Mouse (Mus musculus) hematopoietic stem cell, adult 5-6 weeks (primary cell): ENCODE measurements around the gene Faf2. TPM values are rescaled to one million over a fixed set of nuclear protein-coding genes. Genes with fewer than 3 reads are reported as not detected.
A peak's percentile ranks its signal among the peaks of the same experiment; 100 is the strongest.

Source experiments
- ATAC-seq, 2 experiments: fragments of 125-278 bp in 1 of 2; replicated peaks in 1 of 2; 2 replicates each; pipeline ENCODE4 v1.8.0; 2016 to 2017; ENCODE audit warnings: inconsistent platforms in 2 of 2, mild to moderate bottlenecking in 2 of 2, moderate number of reproducible peaks in 2 of 2, low read depth in 1 of 2, moderate TSS enrichment in 1 of 2; ENCODE audit not compliant: low FRiP score in 2 of 2, poor library complexity in 2 of 2, severe bottlenecking in 2 of 2, insufficient read depth in 1 of 2, low TSS enrichment in 1 of 2
- total RNA-seq: library from RNA; stranded (forward); fragments of 172-1452, 232-1000 nt; gene quantifications from 2 replicates; pipeline ENCODE4 v1.2.3, GENCODE M21; 2017

Gene Faf2
- 44.5 and 51.6 TPM in 2 replicates for total RNA-seq

DNA sequence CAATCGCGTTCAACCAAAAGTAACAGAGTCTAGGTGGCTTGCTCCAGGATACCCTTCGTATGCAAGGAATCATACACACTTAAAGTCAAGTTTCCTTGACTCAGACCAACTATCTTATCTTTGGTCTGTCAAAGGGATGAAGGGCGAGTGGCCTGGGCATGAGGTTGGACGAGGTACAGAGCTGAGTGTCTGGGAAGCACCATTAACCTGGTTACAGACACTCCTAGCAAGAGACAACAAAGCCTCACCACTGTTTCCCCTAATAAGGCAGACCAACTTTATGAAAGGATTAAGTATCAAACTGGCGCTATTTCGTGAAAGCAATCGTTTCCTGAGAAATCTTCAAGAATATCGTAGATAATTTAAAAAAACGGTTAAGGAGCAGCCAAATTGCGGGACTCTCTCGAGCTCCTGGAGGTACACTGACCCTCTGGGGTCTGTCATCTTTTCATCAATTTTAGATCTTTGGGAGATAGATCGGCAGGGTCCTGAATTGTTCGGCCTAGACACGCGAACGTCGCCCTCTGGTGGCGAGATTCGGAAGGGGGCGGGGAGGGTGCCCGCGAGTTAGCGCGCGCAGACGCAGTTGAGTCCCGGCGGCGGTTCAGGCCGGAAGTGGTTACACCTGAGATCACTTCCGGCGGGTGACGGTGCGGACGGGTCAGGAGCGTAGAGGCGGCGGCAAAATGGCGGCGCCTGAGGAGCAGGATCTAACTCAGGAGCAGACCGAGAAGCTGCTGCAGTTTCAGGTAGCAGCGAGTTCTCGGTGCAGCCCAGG is at the start of gene Faf2:
Gene Faf2, plus strand, starts transcription at position 630 of the 778 bp plus-strand sequence.
- ATAC-seq = peak; percentile 97 to 98

DNA sequence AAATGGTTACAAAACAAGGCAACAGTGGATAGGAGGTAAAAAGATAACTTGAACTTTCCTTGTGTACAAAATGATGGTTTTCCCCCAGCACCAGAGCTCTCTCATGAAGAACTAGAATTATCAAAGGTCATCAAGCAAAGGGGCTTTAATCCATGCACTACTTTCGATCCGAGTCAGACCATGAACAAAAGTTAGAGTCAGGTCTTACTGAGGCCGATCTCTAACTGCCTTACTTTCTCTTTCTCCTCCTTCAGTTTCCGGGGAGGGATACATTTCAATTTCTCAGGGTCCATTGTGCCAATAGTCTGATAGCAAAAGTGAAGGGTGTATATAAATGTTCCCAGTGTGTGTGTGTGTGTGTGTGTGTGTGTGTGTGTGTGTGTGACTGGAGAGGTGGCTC is 49.0 kb upstream of the Faf2 start:
- no peak for ATAC-seq

DNA sequence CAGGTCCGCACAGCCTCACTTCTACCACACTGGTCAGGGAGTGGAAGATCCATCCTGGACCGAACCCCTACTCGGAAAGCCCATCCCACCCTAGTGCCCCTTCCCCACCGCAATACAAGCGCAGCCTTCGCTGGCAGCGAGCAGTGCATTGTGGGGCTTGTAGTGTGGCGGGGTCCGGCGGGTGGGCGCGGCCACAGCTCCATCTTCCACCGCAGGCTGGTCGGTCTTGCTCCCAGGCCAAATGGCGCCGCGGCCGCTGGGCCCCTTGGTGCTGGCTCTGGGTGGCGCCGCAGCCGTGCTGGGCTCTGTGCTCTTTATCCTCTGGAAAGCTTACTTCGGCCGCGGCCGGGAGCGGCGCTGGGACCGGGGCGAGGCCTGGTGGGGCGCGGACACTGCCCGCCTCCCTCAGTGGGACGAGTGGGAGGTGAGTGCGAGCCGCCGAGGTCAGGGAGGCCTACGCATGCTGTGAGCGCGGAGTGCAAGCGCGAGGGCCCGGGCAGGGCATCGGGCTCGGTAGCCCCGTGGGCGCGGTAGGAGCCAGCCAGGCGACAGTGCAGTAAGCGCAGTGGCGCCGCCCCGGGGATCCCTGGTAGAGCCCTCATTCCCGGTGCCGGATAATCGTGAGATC is 46.6 kb upstream of the Faf2 start, which contains the start of gene Arl10:
Gene Arl10, plus strand, starts transcription at position 162 of the 628 bp plus-strand sequence.
- peak; percentile 74 to 82 for ATAC-seq

DNA sequence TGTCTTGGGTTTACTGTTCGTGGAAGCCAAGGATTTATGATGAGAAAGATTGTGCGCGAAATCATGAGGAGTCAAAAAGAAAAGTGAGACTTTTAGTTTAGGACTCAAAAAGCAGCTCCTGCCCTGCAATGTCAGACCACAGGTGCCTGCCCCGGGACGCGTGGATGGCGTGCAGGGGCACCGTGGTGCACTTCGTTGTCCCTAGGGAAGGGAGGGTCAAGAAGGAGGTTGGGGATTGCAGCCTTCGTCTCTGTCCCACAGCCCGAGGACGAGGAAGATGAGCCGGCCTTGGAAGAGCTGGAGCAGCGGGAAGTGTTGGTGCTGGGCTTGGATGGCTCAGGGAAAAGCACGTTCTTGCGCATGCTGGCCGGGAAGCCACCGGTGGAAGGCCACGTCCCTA is 46.1 kb upstream of the Faf2 start:
- ATAC-seq = no peak

DNA sequence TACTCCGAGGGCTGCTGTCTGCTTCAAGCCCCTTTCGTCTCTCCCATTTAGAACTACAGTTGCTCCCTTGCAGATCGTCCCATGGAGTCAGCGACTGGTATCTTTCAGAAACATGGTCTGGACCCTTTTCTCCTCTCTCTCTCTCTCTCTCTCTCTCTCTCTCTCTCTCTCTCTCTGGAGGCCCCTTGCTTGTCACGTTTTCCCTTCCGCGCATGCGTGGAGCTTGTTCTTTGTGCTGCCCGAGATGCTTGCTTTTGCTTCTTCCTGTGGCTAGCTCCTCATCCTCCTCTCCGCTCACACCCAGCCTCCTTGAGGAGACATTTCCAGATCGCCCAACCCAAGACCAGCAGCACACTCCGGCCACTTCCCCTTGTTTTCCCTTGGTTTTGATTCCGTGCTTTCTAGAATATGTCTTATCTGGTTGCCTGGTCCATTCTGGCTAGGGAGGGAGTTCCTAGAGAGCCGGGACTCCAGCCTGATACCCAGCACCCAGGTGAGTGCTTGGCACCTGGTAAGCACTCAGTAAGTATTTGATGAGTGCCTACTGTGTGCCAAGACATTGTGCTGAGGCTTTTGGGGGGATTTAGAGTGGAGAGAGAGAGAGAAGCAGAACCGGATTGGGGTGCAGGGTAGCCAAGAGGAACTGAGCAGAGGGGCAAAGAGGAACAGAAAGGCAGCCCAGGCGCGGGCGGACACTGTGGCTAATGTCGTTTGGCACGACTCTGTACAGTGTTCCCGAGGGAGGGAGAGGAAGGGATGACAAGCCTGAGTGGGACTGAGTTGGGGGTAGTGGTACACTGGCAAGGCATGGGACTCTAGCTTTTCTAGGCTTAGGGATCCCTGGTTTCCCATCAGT is 43.7 kb upstream of the Faf2 start:
- peak; percentile 33 to 62; a peak in 2 of 4 replicates for ATAC-seq

DNA sequence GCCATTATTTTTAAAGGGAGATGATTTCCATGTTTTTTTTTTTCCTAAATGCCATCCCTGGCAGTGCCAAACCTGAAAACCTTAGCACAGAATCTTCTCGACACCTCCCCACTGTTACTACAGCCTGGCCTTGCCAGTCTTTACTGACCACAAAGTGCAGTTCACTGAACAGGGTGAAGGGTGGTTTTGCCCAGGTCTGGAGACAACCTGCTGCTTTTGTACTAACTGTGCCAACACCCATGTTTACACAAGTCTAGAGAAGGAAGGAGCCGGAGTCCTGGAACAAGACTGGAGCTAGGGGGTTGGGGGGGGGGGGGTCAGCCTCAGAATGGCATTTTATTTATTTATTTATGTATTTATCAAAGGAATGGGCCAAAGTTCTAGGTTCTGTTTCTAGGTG is 40.2 kb upstream of the Faf2 start:
- no peak for ATAC-seq

DNA sequence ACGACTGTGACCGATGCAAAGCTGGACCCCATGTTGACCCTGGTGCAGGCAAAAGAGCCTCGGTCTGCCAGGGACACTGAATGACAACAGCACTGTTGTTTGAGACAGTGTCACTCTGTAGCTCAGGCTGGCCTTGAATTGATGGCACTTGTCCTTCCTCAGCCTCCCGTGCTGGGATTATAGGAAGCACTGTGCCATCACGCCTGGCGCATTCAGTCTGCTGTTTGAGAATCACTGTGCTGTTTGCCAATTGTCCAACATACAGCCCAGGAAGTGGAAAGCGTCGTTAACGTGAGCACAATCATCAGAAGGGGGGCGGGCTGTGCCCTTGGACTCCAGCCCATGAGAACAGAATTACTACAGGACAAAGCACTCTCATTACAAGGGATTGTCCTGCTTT is 39.5 kb upstream of the Faf2 start:
- ATAC-seq = no peak

DNA sequence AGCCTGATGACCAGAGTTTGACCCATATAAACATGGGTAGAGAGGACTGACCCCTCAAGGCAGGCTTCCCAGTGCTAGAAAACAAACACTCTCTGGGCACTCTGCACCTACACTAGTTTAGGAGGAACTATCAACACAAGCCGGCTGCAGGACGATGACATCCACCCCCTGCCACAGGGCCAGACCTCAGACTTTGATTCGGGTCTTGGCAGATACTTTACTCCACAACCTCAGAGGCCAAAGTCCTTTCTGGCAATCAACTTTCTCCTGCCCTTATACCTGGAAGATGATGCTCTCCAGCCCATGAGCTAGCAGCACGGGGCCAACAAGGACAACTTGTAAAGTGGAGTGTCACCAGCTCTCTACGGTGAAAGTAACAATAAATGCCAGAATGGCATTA is 38.7 kb upstream of the Faf2 start:
- no peak for ATAC-seq

DNA sequence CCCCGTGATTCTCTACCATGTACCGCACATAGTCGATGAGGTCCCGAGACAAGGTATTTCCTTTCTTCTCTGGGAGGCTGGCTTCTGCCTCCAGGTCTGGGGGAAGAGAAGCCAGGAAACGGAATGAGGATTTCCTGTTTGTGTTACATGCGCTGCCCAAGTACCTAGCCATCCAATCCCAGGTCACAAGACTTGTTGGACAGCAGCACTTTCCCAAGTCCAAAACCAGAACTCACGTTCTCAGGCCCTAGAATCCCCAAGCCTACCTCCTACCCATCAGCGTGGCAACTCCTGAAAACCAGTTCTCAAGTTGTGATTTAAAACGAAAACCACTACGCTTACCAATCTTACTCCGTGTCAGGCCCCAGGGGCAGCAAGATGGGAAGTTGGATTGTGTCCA is 35.8 kb upstream of the Faf2 start:
- no peak for ATAC-seq

DNA sequence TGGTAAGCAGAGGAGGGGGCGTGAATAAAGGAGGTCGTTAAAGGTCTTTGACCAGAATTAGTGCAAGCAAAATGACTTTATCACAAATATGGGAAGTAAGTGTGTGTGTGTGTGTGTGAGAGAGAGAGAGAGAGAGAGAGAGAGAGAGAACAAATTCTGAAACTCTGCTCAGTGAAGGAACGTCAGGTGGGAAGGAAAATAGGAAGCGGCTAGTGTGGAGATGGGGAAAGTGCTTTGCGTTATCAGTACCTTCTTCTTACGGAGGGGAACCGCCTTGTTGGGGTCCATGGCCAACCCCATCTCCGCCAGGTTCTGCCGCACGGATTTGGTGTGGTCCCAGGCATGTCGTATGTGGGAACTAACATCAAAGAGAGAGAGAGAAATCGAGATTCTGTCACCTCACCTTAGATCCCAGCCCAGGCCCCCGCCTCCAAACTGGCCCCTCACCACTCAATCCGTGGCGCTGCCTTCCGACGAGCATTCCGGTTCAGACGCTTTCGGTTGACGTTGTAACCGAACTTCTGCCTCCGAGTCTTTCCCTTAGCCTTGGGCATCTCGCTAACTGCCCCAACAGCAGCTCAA is 32.1 kb upstream of the Faf2 start:
- peak; percentile 2 to 12; a peak in 1 of 4 replicates for ATAC-seq

DNA sequence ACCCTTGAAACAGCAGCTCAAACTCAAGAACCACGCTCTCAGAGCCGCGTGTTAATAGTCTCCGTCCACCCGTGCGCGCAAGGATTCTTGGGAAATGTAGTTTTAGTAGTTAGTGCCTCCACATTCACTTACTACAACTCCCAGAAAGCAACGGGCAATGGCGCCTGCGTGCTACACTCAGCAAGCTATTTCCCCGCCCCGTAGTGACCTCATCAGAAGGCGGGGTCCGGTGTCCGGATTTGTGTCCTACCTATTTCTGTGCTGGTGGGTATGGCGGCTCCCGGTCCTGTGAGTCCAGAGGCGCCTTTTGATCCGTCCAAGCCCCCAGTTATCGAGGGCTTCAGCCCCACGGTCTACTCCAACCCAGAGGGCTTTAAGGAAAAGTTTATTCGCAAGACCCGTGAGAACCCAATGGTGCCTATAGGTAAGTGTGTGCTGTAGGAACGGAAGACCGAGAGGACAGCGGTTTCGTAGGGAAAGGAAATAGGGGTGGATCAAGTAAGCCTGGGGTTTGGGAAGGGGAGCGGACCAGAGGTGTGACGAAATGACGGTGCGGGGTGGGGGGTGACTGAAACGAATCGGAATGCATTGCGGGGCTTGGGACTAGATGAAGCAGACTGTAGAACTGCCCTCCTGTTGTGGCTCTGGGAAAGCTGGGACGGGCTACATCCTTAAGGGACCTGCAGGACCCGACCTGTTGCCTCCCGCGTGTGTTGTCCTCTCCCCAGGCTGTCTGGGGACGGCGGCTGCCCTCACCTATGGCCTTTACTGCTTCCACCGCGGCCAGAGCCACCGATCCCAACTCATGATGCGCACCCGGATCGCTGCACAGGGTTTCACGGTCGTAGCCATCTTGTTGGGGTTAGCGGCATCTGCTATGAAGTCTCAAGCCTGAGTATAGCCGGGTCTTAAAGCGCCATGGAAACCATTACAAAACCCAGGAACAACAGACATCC is 31.3 kb upstream of the Faf2 start, which contains the start of the genes Nop16 and Higd2a:
Gene Nop16, minus strand, starts transcription at position 95 of the 956 bp plus-strand sequence.
Gene Higd2a, plus strand, starts transcription at position 212 of the 956 bp plus-strand sequence.
- peak; percentile 92 to 96 for ATAC-seq

DNA sequence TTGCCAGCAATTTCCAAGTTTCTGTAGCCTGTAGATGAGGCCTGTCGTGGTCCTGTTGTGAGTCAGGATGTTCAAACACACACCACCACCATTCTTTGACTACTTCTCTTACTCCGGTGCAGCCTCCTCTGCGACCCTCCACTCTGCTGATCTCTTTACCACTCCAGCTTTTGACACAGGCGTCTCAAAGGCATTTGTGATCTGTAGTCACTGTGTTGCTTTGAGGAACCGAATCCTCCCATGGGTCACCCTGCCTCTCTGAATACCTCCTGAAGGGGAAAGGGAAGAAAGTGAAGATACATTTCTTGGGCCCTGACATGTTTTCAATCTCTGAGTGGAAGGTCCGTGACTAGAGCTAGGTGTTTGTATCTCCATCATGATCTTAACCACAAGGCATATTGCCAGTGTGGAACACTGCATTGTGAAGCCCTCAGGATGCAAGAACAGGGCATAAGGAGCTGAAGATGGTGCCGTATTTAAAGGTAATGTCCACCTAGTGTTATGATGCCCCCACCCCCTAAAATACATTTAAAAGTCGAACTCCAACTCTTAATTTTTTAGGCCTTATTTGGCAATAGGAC is 29.7 kb upstream of the Faf2 start:
- no peak for ATAC-seq

DNA sequence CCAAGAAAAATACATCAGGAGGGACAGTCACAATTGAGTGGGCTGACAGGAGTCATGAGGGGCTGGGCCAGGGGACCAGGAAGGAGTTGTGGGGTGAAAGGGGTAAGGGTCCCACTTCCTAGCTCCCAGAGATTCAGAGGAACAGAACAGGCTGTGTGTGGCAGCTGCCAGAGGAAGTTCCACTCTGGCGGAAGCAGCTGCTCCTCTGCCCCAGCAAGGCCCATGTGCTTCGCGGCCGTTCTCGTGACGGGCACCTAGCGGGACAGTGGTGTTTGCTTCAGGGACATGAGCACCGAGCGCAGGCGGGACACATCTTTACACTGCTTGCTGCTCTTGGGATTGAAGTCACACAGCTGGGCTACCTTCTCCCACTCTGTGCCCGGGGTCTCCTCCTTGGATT is 28.0 kb upstream of the Faf2 start:
- no peak for ATAC-seq

DNA sequence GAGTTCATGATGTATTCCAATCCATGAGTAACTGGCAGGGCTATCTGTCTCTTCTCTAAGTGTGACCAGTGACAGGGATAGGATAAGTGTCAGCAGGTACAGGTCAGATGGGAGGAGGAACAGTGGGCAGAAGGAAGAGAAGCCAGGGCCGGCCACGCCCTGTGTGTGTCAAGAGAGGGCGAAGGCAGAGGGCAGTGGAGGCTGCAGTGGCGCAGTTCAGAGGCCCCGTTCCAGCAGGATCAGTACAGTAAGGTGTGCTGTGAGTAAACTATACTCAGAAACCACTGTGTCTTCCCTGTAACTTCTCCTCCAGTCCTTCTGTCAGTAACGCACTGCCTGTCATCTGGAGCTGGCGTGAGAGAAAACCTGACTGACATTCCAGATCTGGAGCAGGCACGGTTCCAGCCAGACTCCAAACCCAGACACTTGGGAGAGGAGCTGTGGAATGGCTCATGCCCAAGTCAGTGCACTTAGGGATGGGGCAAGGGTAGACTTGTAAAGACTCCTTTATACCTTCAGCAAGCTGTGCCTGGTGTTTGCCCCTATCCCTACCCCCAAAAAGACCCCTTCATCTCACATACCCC is 25.4 kb upstream of the Faf2 start:
- no peak for ATAC-seq

DNA sequence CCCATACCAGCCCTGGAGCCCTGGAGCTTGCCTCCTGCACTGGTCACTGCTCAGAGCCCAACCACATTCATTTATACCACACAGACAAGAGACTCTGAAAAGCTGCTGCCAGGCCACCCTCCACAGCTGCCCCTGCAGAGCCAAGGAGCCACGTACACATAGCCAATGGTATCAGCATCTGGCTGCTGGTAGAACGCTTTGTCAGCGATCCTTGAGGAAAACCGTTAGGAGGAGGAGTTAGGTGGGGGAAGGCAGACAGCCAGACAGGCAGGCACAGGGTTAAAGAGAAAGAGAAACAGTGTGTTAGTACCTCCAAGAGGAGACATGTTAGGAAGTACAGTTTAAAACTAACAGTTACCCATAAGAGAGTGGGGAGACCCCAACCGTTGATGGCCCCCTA is 24.7 kb upstream of the Faf2 start:
- ATAC-seq = no peak

DNA sequence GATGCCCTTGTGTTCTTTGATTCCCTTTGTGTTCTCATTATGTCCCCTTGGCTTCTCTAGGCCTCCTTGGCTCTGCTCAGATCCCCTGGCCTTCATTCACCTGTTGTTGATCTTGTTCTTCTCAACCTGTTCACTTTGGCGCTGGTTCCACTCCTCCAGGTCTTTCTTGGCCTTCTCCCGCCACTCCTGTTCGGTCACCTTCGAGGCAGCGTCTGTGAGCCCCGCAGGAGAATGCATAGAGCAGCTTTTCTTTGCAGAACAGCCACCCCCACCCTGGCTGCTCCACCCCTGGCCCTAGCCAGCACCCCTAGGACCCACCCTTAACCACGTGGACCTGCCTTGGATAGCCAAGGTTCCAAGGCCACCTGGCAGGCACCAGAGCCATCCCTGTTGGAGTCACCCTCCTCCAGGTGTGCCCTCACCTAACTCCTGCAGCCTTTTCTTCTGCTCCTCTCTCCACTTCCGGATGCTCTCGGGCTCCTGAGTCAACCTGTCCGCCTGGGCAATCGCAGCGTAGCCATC is 22.9 kb upstream of the Faf2 start:
- ATAC-seq = no peak
